Mouse (Mus musculus) left cerebral cortex, adult 18-20 months (tissue): ENCODE measurements at regions not wholly inside any gene's neighbourhood (a gene's known extent, or its start where the extent isn't known, plus 50 kb on each side); places are given as distances from the start of the nearest gene placed in this dataset.
A peak's percentile ranks its signal among the peaks of the same experiment; 100 is the strongest.
"Not testable (repeated sequence)": the region's sequence is repeated elsewhere in the genome, so short reads cannot be mapped to it uniquely, and the experiment has no call there.

ENCODE experiments used
- DNase-seq, 2 experiments: peaks; one replicate each; pipeline ENCODE4 v3.0.0; 2021 to 2022; ENCODE audit warnings: low spot score in 2 of 2, mixed read lengths in 1 of 2

GRCm38 (mm10) chr8:126877039-126877365, 68.6 kb downstream of the Tomm20 start:
- no peak for DNase-seq

- DNase-seq = no peak
Measured at GRCm38 (mm10) chr8:126876300-126877038, 69.2 kb downstream of the Tomm20 start.

GRCm38 (mm10) chr8:126875491-126876155, 70.0 kb downstream of the Tomm20 start:
- DNase-seq = no peak

- no peak for DNase-seq
Measured at GRCm38 (mm10) chr8:126874846-126875245, 70.8 kb downstream of the Tomm20 start.

- DNase-seq = no peak
Measured at GRCm38 (mm10) chr8:126874126-126874730, 71.4 kb downstream of the Tomm20 start.

- no peak for DNase-seq
Measured at GRCm38 (mm10) chr8:126873306-126873705, 72.3 kb downstream of the Tomm20 start.

GRCm38 (mm10) chr8:126872574-126872973, 73.1 kb downstream of the Tomm20 start:
- no peak for DNase-seq

GRCm38 (mm10) chr8:126872133-126872532, 73.5 kb downstream of the Tomm20 start:
- DNase-seq = peak in 1 of 2 experiments; percentile 47

- DNase-seq = no peak
Measured at GRCm38 (mm10) chr8:126869464-126869850, 76.2 kb downstream of the Tomm20 start.

GRCm38 (mm10) chr8:126868831-126869463, 76.7 kb downstream of the Tomm20 start:
- DNase-seq = no peak

GRCm38 (mm10) chr8:126867121-126867988, 78.3 kb downstream of the Tomm20 start:
- no peak for DNase-seq

GRCm38 (mm10) chr8:126864314-126864948, 81.2 kb downstream of the Tomm20 start:
- no peak for DNase-seq

GRCm38 (mm10) chr8:126863661-126864060, 82.0 kb downstream of the Tomm20 start:
- not testable (repeated sequence) for DNase-seq

GRCm38 (mm10) chr8:126861754-126862153, 83.9 kb downstream of the Tomm20 start:
- DNase-seq = no peak

GRCm38 (mm10) chr8:126860630-126861029, 85.0 kb downstream of the Tomm20 start:
- no peak for DNase-seq

GRCm38 (mm10) chr8:126859706-126860424, 85.8 kb downstream of the Tomm20 start:
- DNase-seq = no peak

GRCm38 (mm10) chr8:126857307-126858203, 88.1 kb downstream of the Tomm20 start:
- no peak for DNase-seq

- DNase-seq = no peak
Measured at GRCm38 (mm10) chr8:126855914-126856313, 89.7 kb downstream of the Tomm20 start.
